Mouse (Mus musculus): ENCODE data around the gene Rrnad1. TPM values are rescaled to one million over a fixed set of nuclear protein-coding genes. Genes with fewer than 3 reads are reported as not detected.

The Rrnad1 gene
- total RNA-seq, 2 experiments from 2014 or later = 2.5 to 5.3 TPM

DNA sequence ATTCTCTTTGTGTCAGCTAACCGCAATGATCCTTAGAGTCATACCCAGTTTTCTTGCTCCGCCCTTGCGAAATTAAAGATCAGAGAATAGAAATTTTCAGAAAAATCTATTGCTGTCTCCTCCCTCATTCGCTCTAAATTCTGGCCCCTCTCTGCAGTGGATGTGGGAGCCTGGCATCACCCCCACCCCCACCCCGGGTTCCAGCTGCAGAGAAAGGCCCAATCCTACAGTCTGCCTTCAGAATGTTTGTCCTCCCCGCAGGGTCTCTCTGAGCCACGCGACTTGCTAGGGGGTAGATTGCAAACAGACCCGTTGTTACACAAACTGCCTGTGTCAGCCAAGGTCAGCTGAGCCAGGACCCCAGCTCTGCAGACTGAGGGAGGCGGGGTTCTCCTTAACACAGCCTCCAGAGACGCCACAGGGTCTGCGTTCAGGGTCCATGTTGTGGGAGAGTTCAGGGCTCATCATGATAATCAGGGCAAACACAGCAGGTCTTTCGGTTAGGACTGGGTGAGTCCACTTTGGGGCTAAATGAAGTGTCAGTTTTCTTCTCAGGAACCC lies 19.5 kb upstream of the Rrnad1 start:
- ATAC-seq (replicated peaks; ENCODE audit: low FRiP score, poor library complexity, severe bottlenecking) = no peak

DNA sequence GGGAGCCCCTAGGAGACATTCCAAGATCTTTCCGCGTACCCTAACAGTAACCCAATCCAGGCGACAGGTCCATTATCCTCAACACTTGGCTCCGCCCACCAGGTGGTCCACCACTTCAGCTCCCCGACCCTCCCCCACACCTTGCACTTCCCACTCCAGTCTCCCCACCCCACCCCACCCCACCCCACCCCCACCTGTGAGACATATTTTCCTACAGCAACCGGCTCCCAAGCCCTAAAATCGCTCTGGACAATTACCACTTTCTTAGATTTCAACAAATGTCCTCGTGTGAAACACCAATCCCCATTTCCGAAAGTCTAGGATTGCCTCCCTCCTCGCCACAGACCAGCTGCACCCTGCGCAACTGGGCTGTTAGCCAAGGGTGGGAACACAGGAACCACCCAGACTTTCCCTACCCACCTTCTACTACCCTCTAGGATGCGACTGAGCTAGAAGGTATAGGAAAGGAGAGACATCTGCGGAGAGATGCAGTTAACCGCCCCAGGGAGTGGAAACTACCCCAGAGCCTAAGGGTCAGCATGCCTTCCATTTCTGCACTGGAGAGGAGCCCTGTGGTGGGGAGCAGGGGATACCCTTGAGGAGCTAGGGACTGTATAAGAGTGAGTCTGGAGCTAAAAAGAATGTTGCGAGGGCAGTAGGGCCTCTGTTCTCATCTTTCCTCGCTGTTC lies 18.9 kb upstream of the Rrnad1 start:
- no peak for ATAC-seq (replicated peaks; ENCODE audit: low FRiP score, poor library complexity, severe bottlenecking)

DNA sequence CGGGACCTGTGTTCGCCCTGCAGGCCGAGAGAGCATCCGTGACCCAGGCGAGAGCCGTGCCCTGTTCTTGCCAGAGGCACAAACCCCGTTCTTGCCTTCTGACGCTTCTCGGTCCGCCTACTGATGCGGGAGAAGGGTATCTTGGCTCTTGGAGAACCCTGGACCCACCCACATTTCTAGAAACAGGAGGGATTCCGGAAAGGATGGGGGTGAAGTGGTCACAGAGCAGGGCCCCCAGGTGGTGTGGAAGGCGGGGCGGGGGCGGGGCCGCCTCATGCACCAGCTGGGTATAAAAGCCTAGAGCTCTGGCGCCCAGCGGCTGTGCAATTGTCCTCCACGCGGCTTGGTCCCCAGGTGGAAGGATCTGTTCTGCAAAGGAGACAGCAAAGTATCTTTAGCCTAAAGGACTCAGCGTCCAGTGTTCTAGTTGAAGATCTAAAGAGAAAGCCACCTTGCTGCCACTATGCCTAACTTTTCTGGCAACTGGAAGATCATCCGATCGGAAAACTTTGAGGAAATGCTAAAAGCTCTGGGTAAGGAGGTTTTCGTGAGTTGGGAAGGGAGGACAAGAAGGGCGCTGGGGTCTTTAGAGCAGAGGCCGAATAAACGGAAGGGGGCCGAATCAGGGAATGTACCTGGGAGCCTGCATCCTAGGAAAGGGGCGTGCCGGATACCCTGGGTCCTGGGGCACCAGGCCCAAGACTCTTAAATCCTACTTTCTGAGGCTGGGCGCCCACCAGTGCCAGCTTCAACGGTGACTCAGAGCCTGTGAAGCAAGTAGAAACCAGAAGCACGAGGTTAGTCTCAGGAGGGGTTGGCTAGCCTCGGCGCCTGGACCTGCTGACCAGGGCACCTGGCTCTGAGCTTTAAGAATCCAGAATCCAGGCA lies 18.1 kb upstream of the Rrnad1 start, which contains the start of gene Crabp2:
Crabp2 (plus strand) TSS at position 289 of the 888 bp plus-strand sequence.
- no peak for ATAC-seq (replicated peaks; ENCODE audit: low FRiP score, poor library complexity, severe bottlenecking)

- no peak for ATAC-seq (replicated peaks; ENCODE audit: low FRiP score, poor library complexity, severe bottlenecking)
These were observed 17.3 kb upstream of the Rrnad1 start for GRCm38 (mm10) chr3:87947811-87948199.

DNA sequence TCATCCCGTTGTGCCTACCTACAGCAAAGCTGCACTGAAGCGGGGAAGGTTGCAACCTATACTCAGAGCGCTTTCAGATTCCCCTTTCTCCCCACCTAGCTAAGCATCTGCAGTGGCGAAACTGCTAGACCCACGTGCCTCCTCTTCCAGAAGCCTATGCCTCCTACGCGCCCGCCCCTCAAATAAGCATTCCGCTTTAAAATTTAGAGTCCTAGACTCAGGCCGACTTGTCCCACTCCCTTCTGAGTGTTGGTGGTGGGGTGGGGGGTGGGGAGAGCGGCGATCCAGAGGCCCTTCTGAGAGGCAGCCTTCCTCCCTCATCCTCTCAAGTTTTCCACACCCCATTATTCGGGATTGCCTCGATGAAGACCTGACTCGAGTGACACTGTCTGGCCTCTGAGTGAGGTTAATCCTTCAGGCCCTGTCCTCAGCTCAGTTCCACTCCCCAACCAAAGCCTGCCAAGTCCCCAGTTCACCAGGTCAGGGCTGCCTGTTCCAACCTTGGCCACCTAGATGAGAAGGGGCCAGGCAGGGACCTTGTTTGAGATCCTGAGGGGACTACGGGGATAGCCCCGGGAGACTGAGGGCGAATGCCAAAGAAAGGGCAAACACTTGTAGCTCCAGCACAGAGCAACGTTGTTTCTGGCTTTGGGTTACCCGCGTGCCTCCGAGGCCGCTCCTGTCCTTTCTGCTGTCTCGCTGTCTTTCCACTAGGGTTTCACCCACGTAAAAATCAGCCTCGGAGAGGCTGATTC lies 16.7 kb upstream of the Rrnad1 start:
- ATAC-seq (replicated peaks; ENCODE audit: low FRiP score, poor library complexity, severe bottlenecking) = no peak

- no peak for ATAC-seq (replicated peaks; ENCODE audit: low FRiP score, poor library complexity, severe bottlenecking)
These were observed 16.0 kb upstream of the Rrnad1 start for GRCm38 (mm10) chr3:87946541-87946860.

- no peak for ATAC-seq (replicated peaks; ENCODE audit: low FRiP score, poor library complexity, severe bottlenecking)
These were observed 15.4 kb upstream of the Rrnad1 start for GRCm38 (mm10) chr3:87945781-87946540.

DNA sequence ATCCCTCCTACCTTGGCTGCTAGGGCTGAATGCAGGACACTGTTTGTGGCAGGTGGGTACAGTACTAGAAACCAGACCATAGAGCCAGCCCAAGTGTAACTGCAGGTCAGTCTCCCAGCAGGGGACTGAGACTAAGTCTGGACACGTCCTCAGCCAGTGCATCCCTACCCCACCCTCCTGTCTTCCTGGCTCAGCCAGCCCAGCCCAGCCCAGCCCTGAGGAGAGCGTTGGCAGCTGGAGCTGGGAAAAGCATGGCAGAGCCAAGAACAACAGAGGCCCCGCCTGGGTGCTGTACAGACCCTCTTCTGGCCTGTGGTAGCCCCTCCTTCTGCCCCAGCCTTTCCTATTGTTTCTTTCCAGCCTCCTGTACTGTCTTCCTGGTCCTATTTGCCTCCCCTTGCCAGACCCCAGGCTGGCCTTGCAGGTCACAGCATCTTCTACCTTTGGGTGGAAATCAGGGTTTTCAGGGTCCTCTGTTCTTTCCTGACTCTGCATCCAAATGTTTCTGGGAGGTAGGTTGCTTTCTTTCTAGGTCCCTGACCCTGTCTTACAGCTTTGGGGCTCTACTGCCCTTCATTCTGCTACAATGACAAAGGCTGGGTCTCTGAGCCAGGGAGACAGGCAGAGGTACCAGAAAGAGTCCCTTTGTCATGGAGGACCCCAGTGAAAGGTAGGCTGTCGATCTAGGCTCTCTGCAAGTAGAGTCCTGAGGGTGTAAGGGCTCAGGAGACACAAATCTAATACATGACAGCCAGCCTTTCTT lies 14.5 kb upstream of the Rrnad1 start:
- ATAC-seq (replicated peaks; ENCODE audit: low FRiP score, poor library complexity, severe bottlenecking) = no peak

GRCm38 (mm10) chr3:87943586-87943985 lies 13.1 kb upstream of the Rrnad1 start:
- ATAC-seq (replicated peaks; ENCODE audit: low FRiP score, poor library complexity, severe bottlenecking) = no peak

- ATAC-seq (replicated peaks; ENCODE audit: low FRiP score, poor library complexity, severe bottlenecking) = no peak
These were observed 12.0 kb upstream of the Rrnad1 start for GRCm38 (mm10) chr3:87942471-87942870.

- no peak for ATAC-seq (replicated peaks; ENCODE audit: low FRiP score, poor library complexity, severe bottlenecking)
These were observed 10.1 kb upstream of the Rrnad1 start for GRCm38 (mm10) chr3:87940611-87941010.

DNA sequence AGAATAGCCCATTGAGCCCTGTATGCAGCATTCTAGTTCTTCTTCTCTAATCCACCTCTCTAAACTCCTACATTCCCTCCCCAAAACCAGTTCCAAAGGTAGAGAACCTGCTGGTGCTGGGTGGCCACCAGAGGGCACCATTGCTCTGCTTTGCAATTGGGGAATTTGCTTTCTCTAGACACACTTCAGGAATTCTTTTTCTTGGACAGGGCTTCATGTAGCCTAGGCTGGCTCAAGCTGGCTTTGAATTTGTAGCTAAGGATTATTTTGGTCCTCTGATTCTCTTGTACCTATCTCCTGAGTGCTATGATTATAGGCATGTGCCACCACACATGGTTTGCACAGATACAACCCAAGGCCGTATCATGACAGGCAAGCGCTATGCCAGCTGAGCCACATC lies 5.3 kb upstream of the Rrnad1 start:
- peak; percentile 74 for ATAC-seq (replicated peaks; ENCODE audit: low FRiP score, poor library complexity, severe bottlenecking)

- ATAC-seq (replicated peaks; ENCODE audit: low FRiP score, poor library complexity, severe bottlenecking) = no peak
These were observed 4.7 kb upstream of the Rrnad1 start for GRCm38 (mm10) chr3:87935201-87935600.

GRCm38 (mm10) chr3:87934501-87934900 lies 4.0 kb upstream of the Rrnad1 start:
- ATAC-seq (replicated peaks; ENCODE audit: low FRiP score, poor library complexity, severe bottlenecking) = no peak

- no peak for ATAC-seq (replicated peaks; ENCODE audit: low FRiP score, poor library complexity, severe bottlenecking)
These were observed 3.5 kb upstream of the Rrnad1 start for GRCm38 (mm10) chr3:87934026-87934425.

DNA sequence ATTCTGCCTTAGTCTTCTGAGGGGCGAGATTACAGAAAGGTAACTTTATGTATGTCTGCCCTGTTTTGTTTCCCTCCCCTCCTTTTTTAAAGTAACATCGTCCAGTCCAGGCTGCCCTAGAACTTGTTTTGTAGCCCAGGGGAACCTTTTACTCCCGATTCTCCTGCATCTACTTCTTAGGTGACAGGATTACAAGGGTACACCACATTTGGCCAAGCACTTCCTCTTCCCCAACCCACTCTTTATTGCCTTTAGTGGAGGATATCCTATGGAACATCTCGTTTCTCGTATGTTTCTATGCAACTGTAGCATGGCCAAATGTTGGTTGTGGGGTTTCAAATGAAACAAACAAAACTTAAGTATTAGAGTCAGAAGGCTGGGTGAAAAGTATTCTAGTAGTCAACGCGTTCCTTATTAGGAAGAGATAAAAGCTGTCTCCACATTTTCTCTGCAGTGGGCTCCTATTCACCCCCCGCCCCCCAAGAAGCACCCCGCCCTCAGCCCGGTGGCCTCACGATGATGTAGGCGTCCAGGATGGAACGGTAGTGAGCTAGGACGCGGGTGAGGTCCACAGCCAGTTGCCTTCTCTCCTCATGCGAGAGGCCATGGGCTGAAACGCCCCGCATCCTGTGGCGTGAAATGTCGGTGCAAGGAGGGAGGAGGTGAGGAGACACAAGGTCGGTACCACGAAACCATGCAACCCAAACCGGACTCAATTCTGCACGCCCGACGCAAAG lies 1.0 kb downstream of the Rrnad1 start:
- ATAC-seq (replicated peaks; ENCODE audit: low FRiP score, poor library complexity, severe bottlenecking) = peak; percentile 62

- no peak for ATAC-seq (replicated peaks; ENCODE audit: low FRiP score, poor library complexity, severe bottlenecking)
These were observed 3.1 kb downstream of the Rrnad1 start for GRCm38 (mm10) chr3:87927452-87927851.

- ATAC-seq (replicated peaks; ENCODE audit: low FRiP score, poor library complexity, severe bottlenecking) = no peak
These were observed 5.5 kb downstream of the Rrnad1 start for GRCm38 (mm10) chr3:87924996-87925395.
